Mouse (Mus musculus): ENCODE results near the gene Dab1. TPM values are rescaled to one million over a fixed set of nuclear protein-coding genes. Genes with fewer than 3 reads are reported as not detected.
A peak's percentile ranks its signal among the peaks of the same experiment; 100 is the strongest.

The Dab1 gene
- polyA plus RNA-seq, 1 experiment from 2014 or later = 77.5 TPM

GRCm38 (mm10) chr4:103897702-103898101 is 278.5 kb downstream of the Dab1 start:
- Histone ChIP-seq H3K9ac (ENCODE audit: low read depth, low read length) (no peak overlapping the region), H3K4me2 (ENCODE audit: low read length) (no peak overlapping the region), H3K36me3 (ENCODE audit: control insufficient read depth, insufficient read depth, low read length) (no peaks in the 10 kb centered on the region), H3K27me3 (replicated peaks; ENCODE audit: control insufficient read depth, insufficient read depth, low read length) (no peaks in the 10 kb centered on the region), H3K9me3 (ENCODE audit: control insufficient read depth, low read length) (no peaks in the 10 kb centered on the region), H3K4me1 (ENCODE audit: control insufficient read depth, insufficient read depth, low read depth, low read length) (no peaks in the 10 kb centered on the region), H3K4me3 (ENCODE audit: low read length) (no peak overlapping the region), H3K27ac (ENCODE audit: low read depth, low read length) (no peak overlapping the region)
- ATAC-seq = no peak
- 43% methylated on average over 6 of the region's 6 CpGs for WGBS

- no peaks in the 10 kb centered on the region for H3K27me3 ChIP-seq (replicated peaks; ENCODE audit: control insufficient read depth, insufficient read depth, low read length)
- H3K27ac ChIP-seq (ENCODE audit: low read depth, low read length) = no peak overlapping the region
- H3K4me2 ChIP-seq (ENCODE audit: low read length) = no peak overlapping the region
- no peak overlapping the region for H3K4me3 ChIP-seq (ENCODE audit: low read length)
- no peak overlapping the region for H3K9ac ChIP-seq (ENCODE audit: low read depth, low read length)
- H3K4me1 ChIP-seq (ENCODE audit: control insufficient read depth, insufficient read depth, low read depth, low read length) = no peaks in the 10 kb centered on the region
- H3K36me3 ChIP-seq (ENCODE audit: control insufficient read depth, insufficient read depth, low read length) = no peaks in the 10 kb centered on the region
- no peaks in the 10 kb centered on the region for H3K9me3 ChIP-seq (ENCODE audit: control insufficient read depth, low read length)
- no peak for ATAC-seq
- 46% methylated on average over 4 of the region's 4 CpGs for WGBS
Measured at GRCm38 (mm10) chr4:103911441-103911840, 292.3 kb downstream of the Dab1 start.

- ATAC-seq = no peak
- 69% methylated on average over 6 of the region's 6 CpGs for WGBS
Measured at GRCm38 (mm10) chr4:103912071-103912470, 292.9 kb downstream of the Dab1 start.

GRCm38 (mm10) chr4:103922431-103922931 is 303.3 kb downstream of the Dab1 start:
- 53% methylated on average over 3 of the region's 3 CpGs for WGBS
- no peaks in the 10 kb centered on the region for H3K27me3 ChIP-seq (replicated peaks; ENCODE audit: control insufficient read depth, insufficient read depth, low read length)
- ATAC-seq = peak; percentile 80

More at GRCm38 (mm10) chr4:103912071-103912470, 292.9 kb downstream of the Dab1 start:
- no peak overlapping the region for H3K9ac ChIP-seq (ENCODE audit: low read depth, low read length)
- no peak overlapping the region for H3K27ac ChIP-seq (ENCODE audit: low read depth, low read length)
- no peak overlapping the region for H3K4me2 ChIP-seq (ENCODE audit: low read length)
- H3K9me3 ChIP-seq (ENCODE audit: control insufficient read depth, low read length) = no peaks in the 10 kb centered on the region
- H3K27me3 ChIP-seq (replicated peaks; ENCODE audit: control insufficient read depth, insufficient read depth, low read length) = no peaks in the 10 kb centered on the region
- no peaks in the 10 kb centered on the region for H3K36me3 ChIP-seq (ENCODE audit: control insufficient read depth, insufficient read depth, low read length)
- no peak overlapping the region for H3K4me3 ChIP-seq (ENCODE audit: low read length)
- H3K4me1 ChIP-seq (ENCODE audit: control insufficient read depth, insufficient read depth, low read depth, low read length) = no peaks in the 10 kb centered on the region

GRCm38 (mm10) chr4:103926682-103927081 is 307.5 kb downstream of the Dab1 start:
- no peak overlapping the region for H3K27ac ChIP-seq (ENCODE audit: low read depth, low read length)
- no peak overlapping the region for H3K4me2 ChIP-seq (ENCODE audit: low read length)
- no peaks in the 10 kb centered on the region for H3K4me1 ChIP-seq (ENCODE audit: control insufficient read depth, insufficient read depth, low read depth, low read length)
- 34% methylated on average over 5 of the region's 5 CpGs for WGBS
- no peaks in the 10 kb centered on the region for H3K36me3 ChIP-seq (ENCODE audit: control insufficient read depth, insufficient read depth, low read length)
- H3K4me3 ChIP-seq (ENCODE audit: low read length) = no peak overlapping the region
- no peaks in the 10 kb centered on the region for H3K9me3 ChIP-seq (ENCODE audit: control insufficient read depth, low read length)
- H3K9ac ChIP-seq (ENCODE audit: low read depth, low read length) = no peak overlapping the region
- no peaks in the 10 kb centered on the region for H3K27me3 ChIP-seq (replicated peaks; ENCODE audit: control insufficient read depth, insufficient read depth, low read length)
- ATAC-seq = no peak

More at GRCm38 (mm10) chr4:103922431-103922931, 303.3 kb downstream of the Dab1 start:
- no peak overlapping the region for H3K4me2 ChIP-seq (ENCODE audit: low read length)
- H3K4me3 ChIP-seq (ENCODE audit: low read length) = no peak overlapping the region
- no peak overlapping the region for H3K27ac ChIP-seq (ENCODE audit: low read depth, low read length)
- H3K36me3 ChIP-seq (ENCODE audit: control insufficient read depth, insufficient read depth, low read length) = no peaks in the 10 kb centered on the region
- H3K4me1 ChIP-seq (ENCODE audit: control insufficient read depth, insufficient read depth, low read depth, low read length) = 0 out of 2 replicates have a peak, but pooled peaks cover 2% of the 10 kb centered on the region
- H3K9ac ChIP-seq (ENCODE audit: low read depth, low read length) = no peak overlapping the region
- H3K9me3 ChIP-seq (ENCODE audit: control insufficient read depth, low read length) = no peaks in the 10 kb centered on the region

- no peak overlapping the region for H3K4me2 ChIP-seq (ENCODE audit: low read length)
- no peak overlapping the region for H3K4me3 ChIP-seq (ENCODE audit: low read length)
- H3K36me3 ChIP-seq (ENCODE audit: control insufficient read depth, insufficient read depth, low read length) = no peaks in the 10 kb centered on the region
- no peak overlapping the region for H3K27ac ChIP-seq (ENCODE audit: low read depth, low read length)
- H3K9me3 ChIP-seq (ENCODE audit: control insufficient read depth, low read length) = no peaks in the 10 kb centered on the region
- no peak overlapping the region for H3K9ac ChIP-seq (ENCODE audit: low read depth, low read length)
- no peaks in the 10 kb centered on the region for H3K4me1 ChIP-seq (ENCODE audit: control insufficient read depth, insufficient read depth, low read depth, low read length)
- H3K27me3 ChIP-seq (replicated peaks; ENCODE audit: control insufficient read depth, insufficient read depth, low read length) = no peaks in the 10 kb centered on the region
- no peak for ATAC-seq
Measured at GRCm38 (mm10) chr4:103929631-103930030, 310.5 kb downstream of the Dab1 start.

GRCm38 (mm10) chr4:103934364-103934763 is 315.2 kb downstream of the Dab1 start:
- Histone ChIP-seq H3K9ac (ENCODE audit: low read depth, low read length) (no peak overlapping the region), H3K27ac (ENCODE audit: low read depth, low read length) (no peak overlapping the region), H3K4me2 (ENCODE audit: low read length) (no peak overlapping the region), H3K9me3 (ENCODE audit: control insufficient read depth, low read length) (no peaks in the 10 kb centered on the region), H3K4me3 (ENCODE audit: low read length) (no peak overlapping the region), H3K27me3 (replicated peaks; ENCODE audit: control insufficient read depth, insufficient read depth, low read length) (no peaks in the 10 kb centered on the region), H3K4me1 (ENCODE audit: control insufficient read depth, insufficient read depth, low read depth, low read length) (no peaks in the 10 kb centered on the region), H3K36me3 (ENCODE audit: control insufficient read depth, insufficient read depth, low read length) (no peaks in the 10 kb centered on the region)
- 57% methylated on average over 3 of the region's 3 CpGs for WGBS
- no peak for ATAC-seq

- Histone ChIP-seq H3K9me3 (ENCODE audit: control insufficient read depth, low read length) (no peaks in the 10 kb centered on the region), H3K27me3 (replicated peaks; ENCODE audit: control insufficient read depth, insufficient read depth, low read length) (no peaks in the 10 kb centered on the region), H3K36me3 (ENCODE audit: control insufficient read depth, insufficient read depth, low read length) (no peaks in the 10 kb centered on the region), H3K27ac (ENCODE audit: low read depth, low read length) (no peak overlapping the region), H3K9ac (ENCODE audit: low read depth, low read length) (no peak overlapping the region), H3K4me1 (ENCODE audit: control insufficient read depth, insufficient read depth, low read depth, low read length) (no peaks in the 10 kb centered on the region; the same call in 1 of the 2 replicates), H3K4me2 (ENCODE audit: low read length) (no peak overlapping the region), H3K4me3 (ENCODE audit: low read length) (no peak overlapping the region)
- whole genome bisulfite sequencing = 55% methylated on average over 3 of the region's 3 CpGs
- no peak for ATAC-seq
Measured at GRCm38 (mm10) chr4:103948255-103948654, 329.1 kb downstream of the Dab1 start.

GRCm38 (mm10) chr4:103953652-103954220 is 334.6 kb downstream of the Dab1 start:
- no peaks in the 10 kb centered on the region for H3K9me3 ChIP-seq (ENCODE audit: control insufficient read depth, low read length)
- no peaks in the 10 kb centered on the region for H3K27me3 ChIP-seq (replicated peaks; ENCODE audit: control insufficient read depth, insufficient read depth, low read length)
- no peak overlapping the region for H3K9ac ChIP-seq (ENCODE audit: low read depth, low read length)
- H3K4me2 ChIP-seq (ENCODE audit: low read length) = no peak overlapping the region
- no peak for ATAC-seq
- H3K4me3 ChIP-seq (ENCODE audit: low read length) = no peak overlapping the region
- H3K4me1 ChIP-seq (ENCODE audit: control insufficient read depth, insufficient read depth, low read depth, low read length) = peaks cover 4% of the 10 kb centered on the region
- H3K27ac ChIP-seq (ENCODE audit: low read depth, low read length) = no peak overlapping the region
- H3K36me3 ChIP-seq (ENCODE audit: control insufficient read depth, insufficient read depth, low read length) = no peaks in the 10 kb centered on the region
- WGBS = 30% methylated on average over 9 of the region's 9 CpGs
